Mouse (Mus musculus) Patski (cell line): Measurements from ENCODE around the gene Klhdc1. TPM values are rescaled to one million over a fixed set of nuclear protein-coding genes. Genes with fewer than 3 reads are reported as not detected.

ENCODE experiments used
- ATAC-seq: fragments of 100-300 bp; one replicate; pipeline ENCODE4 v1.8.0; 2021
- CTCF ChIA-PET: fragments of 350-600 bp; sonication (Branson Sonifier 250); formaldehyde crosslinking; loops from one replicate; lab custom pipeline; 2022; ENCODE audit warnings: inconsistent platforms; lab: Charles Lee
- POLR2A ChIA-PET: fragments of 350-600 bp; sonication (Branson Sonifier 250); formaldehyde crosslinking; loops from one replicate; lab custom pipeline; 2022; ENCODE audit warnings: antibody characterized with exemption, inconsistent platforms; lab: Charles Lee
- DNase-seq: peaks from one replicate; pipeline ENCODE4 v3.0.0-alpha.2; 2011; ENCODE audit warnings: low read depth, low spot score
- H3K27me3 ChIP-seq: fragments of 371-371 bp; one replicate; pipeline ENCODE4 v1.5.1; 2021
- CTCF ChIP-seq: fragments of 100-300 bp; IDR thresholded peaks from one replicate; pipeline ENCODE4 v1.5.1; 2021
- in situ Hi-C: fragments of 300-500 bp; cut with MboI; formaldehyde crosslinking; loops from 3 replicates; pipeline ENCODE4 v1.11.1; 2018; ENCODE audit warnings: low pct_unique_long_range_greater_than_20kb, mixed read lengths
- polyA plus RNA-seq: library from polyadenylated mRNA; unstranded; gene quantifications from one replicate; pipeline ENCODE4 v1.2.3, GENCODE M21; 2021

Gene Klhdc1
- polyA plus RNA-seq, 1 experiment from 2014 or later, result 5.2 TPM

- ChIA-PET POLR2A (interaction anchor here (1.0 kb wide), 1 partner anchor 14 kb away, joined by 4 read pairs; no protein-coding TSS in a partner anchor), CTCF (no interaction called here)
- TF ChIP-seq CTCF, result no peak
- no peak for DNase-seq
- ATAC-seq, result peak; percentile 92
- H3K27me3 ChIP-seq, result no peaks in the 10 kb centered on the region
- in situ Hi-C loops, result no loop called here
Observed at GRCm38 (mm10) chr12:69227776-69228466, 13.1 kb upstream of the Klhdc1 start, which contains the start of gene Pole2. Gene Pole2 (minus strand): TSS chr12:69228195.

DNA sequence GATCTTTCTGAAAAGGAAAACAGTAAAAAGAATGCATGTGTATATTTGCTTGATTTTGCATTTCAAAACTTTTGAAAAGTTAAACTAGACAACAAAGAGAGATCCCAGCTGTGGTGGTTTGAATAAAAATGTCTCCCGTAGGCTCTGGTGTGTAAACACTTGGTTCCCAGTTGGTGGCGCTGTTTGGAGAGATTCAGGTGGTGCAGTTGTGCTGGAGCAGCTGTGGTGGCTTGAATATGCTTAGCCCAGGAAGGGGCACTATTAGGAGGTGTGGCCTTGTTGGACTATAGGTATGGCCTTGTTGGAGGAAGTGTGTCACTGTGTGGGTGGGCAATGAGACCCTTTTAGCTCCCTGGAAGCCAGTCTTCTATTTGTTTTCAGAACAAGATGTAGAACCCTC, 11.7 kb upstream of the Klhdc1 start:
- ChIA-PET POLR2A (no interaction called here), CTCF (interaction anchor here (1.6 kb wide), 1 partner anchor 12 kb away, joined by 6 read pairs; the partner anchor contains the start of gene Klhdc1)
- DNase-seq (no peak), ATAC-seq (no peak)
- no peaks in the 10 kb centered on the region for H3K27me3 ChIP-seq
- TF ChIP-seq CTCF, result peak; percentile 34
- in situ Hi-C loops, result no loop called here

DNA sequence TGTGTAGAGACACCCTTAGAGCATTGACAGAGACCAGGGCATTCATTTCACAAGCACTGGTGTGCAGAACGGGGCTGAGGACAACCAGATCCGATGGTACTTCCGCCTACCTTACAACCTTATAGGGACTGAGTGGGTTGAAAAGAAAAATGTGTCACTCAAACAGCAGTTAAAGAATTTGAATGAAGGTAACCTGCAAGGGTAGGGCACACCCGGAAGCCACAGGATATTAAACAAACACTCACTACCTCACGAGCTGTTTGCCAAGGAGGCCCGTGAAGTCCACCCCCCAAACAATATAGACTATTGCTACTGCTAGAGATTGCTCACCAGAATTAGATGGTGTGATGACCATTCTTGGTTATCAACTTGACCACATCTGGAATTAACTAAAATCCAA, 5.2 kb upstream of the Klhdc1 start:
- no peak for TF ChIP-seq CTCF
- POLR2A ChIA-PET, result no interaction called here
- no peak for ATAC-seq
- no peaks in the 10 kb centered on the region for H3K27me3 ChIP-seq
- DNase-seq, result no peak
- in situ Hi-C loops, result no loop called here
- CTCF ChIA-PET, result no interaction called here

DNA sequence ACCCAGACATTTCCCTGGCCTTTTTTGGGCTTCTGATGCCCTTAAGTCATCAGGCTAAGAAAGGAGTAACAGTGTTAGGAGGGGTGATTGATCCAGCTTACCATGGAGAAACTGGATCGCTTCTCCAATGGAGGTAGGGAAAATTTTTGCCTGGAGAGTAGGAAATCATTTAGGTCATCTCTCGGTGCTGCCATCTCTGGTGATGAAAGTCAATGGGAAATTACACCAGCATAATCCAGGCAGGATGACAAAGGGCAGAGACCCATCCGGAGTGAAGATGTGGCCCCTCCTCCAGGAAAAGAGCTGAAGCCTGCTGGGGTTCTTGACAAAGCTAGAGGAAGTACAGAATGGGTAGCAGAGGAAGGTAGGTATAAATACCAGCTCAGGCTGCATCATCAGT, 2.7 kb upstream of the Klhdc1 start:
- DNase-seq, result no peak
- no peaks in the 10 kb centered on the region for H3K27me3 ChIP-seq
- in situ Hi-C loops, result no loop called here
- ATAC-seq, result no peak
- no peak for TF ChIP-seq CTCF
- CTCF ChIA-PET, result no interaction called here
- POLR2A ChIA-PET, result no interaction called here

DNA sequence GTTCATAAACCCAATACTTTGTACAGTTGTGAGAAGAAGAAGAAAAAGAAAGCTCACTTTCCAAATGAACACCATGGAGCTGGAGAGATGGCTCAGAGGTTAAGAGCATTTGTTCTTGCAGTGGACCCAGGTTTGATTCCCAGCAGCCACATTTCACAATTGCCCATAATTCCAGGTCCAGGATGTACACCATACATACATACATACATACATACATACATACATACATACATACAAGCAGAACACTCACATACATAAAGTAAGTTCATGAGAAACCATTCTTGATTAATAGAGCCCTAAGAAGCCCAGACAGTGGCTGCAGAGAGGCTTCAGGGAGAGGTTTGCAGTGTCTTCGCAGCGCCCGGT, 412 bp downstream of the Klhdc1 start:
- ATAC-seq, result no peak
- ChIA-PET CTCF (interaction anchor here (2.6 kb wide), 1 partner anchor 12 kb away, joined by 6 read pairs; no protein-coding TSS in a partner anchor), POLR2A (interaction anchor here (0.6 kb wide), 1 partner anchor 13 kb away, joined by 4 read pairs; no protein-coding TSS in a partner anchor)
- no peak for DNase-seq
- in situ Hi-C loops, result no loop called here
- no peaks in the 10 kb centered on the region for H3K27me3 ChIP-seq
- no peak for TF ChIP-seq CTCF

DNA sequence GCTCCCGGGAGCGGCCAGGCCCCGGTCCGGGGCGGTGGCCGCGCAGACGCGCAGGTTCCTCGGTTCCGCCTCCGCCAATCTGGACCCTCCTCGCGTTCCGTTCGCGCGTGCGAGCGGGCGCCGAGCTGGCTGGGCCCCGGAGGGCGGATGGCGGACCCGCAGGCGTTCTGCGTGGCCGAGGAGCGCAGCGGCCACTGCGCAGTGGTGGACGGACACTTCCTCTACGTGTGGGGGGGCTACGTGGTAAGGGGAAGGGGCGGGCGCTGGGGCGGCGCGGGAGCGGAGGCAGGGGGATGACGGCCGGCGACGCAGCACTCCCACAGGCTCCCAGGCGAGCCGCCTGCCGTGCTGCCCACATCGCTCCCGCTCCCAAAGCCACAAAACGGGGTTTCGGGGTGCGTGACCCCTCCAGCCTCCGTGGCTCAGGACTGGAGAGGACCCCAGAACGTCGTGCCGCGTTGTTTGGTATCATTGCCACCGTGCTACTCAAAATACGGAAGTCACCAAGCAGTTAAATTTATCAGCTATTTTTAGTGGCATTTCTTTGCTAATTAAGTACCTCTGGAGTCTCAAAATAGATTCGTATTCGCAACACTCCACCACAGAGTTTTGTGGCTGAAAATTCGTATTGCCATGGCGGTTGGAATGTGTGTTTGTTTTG, 925 bp downstream of the Klhdc1 start:
- no peaks in the 10 kb centered on the region for H3K27me3 ChIP-seq
- no peak for TF ChIP-seq CTCF
- POLR2A ChIA-PET, result interaction anchor here (0.6 kb wide), 1 partner anchor 13 kb away, joined by 4 read pairs; no protein-coding TSS in a partner anchor
- peak; percentile 63 for ATAC-seq
- CTCF ChIA-PET, result interaction anchor here (0.6 to 2.6 kb wide), 2 partner anchors 12 to 33 kb away, joined by 3 to 6 read pairs; no protein-coding TSS in a partner anchor
- no peak for DNase-seq
- in situ Hi-C loops, result no loop called here

GRCm38 (mm10) chr12:69249766-69250165, 8.8 kb downstream of the Klhdc1 start:
- in situ Hi-C loops, result no loop called here
- ChIA-PET CTCF (no interaction called here), POLR2A (no interaction called here)
- DNase-seq (no peak), ATAC-seq (no peak)
- TF ChIP-seq CTCF, result no peak
- H3K27me3 ChIP-seq, result no peaks in the 10 kb centered on the region

GRCm38 (mm10) chr12:69250756-69251155, 9.8 kb downstream of the Klhdc1 start:
- ATAC-seq (no peak), DNase-seq (no peak)
- H3K27me3 ChIP-seq, result no peaks in the 10 kb centered on the region
- no peak for TF ChIP-seq CTCF
- CTCF ChIA-PET, result no interaction called here
- POLR2A ChIA-PET, result no interaction called here
- in situ Hi-C loops, result no loop called here

DNA sequence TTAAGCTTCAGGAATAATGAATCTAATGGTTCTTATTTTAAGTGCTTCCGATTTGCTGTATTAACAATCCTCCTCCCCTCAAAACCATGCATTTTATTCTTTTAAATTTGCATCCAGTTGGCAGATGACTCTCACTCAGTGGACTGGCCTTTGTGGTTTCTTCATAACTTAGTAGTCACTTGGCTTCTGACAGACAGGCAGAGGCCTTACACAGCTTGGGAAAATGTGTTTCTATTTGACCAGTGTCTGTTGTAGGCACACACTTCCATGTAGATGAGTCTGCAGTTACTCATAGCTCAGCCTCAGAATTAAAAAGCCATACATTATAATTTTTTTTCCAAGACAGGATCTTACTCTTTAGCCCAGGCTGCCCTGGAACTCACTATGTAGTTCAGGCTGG, 12.8 kb downstream of the Klhdc1 start:
- in situ Hi-C loops, result no loop called here
- no peak for TF ChIP-seq CTCF

DNA sequence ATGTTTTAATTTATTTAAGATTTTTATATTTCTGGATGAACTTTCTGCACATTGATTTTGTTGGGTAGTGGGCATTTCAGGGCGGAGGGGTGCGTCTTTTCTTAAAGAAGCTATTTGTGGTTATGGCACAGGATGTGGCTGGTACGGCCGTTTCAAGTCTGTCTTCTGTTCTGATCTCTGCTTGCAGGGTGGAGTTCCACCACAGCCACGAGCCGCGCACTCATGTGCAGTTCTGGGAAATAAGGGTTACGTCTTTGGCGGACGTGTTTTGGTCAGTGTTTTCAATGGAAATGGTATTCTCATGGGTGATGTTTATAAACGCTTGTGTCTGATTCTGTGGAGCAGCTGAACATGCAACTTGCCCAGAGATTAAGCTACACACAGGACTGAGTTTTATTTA, 16.9 kb downstream of the Klhdc1 start:
- ChIA-PET POLR2A (interaction anchor here (0.6 kb wide), 1 partner anchor 13 kb away, joined by 3 read pairs; no protein-coding TSS in a partner anchor), CTCF (no interaction called here)
- in situ Hi-C loops, result no loop called here
- no peak for TF ChIP-seq CTCF
- ATAC-seq, result no peak
- no peak for DNase-seq
- no peaks in the 10 kb centered on the region for H3K27me3 ChIP-seq

More for the DNA sequence above, 12.8 kb downstream of the Klhdc1 start:
- ATAC-seq, result peak; percentile 82
- DNase-seq, result no peak
- ChIA-PET CTCF (interaction anchor here (1.4 kb wide), 1 partner anchor 10 kb away, joined by 4 read pairs; no protein-coding TSS in a partner anchor), POLR2A (no interaction called here)
- H3K27me3 ChIP-seq, result no peaks in the 10 kb centered on the region

DNA sequence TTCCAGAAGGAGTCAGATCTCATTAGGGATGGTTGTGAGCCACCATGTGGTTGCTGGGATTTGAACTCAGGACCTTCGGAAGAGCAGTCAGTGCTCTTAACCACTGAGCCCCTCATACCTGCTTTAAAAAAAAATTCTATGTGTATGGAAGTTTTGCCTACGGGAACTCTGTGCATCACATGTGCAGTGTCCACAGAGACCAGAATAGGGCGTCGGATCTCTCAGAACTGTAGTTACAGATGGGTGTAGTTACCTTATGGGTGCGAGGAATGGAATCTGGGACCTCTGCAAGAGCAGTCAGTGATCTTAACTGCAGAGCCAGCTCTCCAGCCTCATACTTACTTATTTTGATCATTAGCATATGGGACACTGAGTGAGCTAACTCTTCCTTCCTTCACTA, 21.3 kb downstream of the Klhdc1 start:
- ATAC-seq, result no peak
- ChIA-PET POLR2A (no interaction called here), CTCF (no interaction called here)
- H3K27me3 ChIP-seq, result no peaks in the 10 kb centered on the region
- DNase-seq, result no peak
- no peak for TF ChIP-seq CTCF
- in situ Hi-C loops, result no loop called here
